Mouse (Mus musculus) erythroblast, embryonic 14.5 days (primary cell): Measurements from ENCODE around the gene Tnfsf12. TPM values are rescaled to one million over a fixed set of nuclear protein-coding genes. Genes with fewer than 3 reads are reported as not detected.
"Not testable (repeated sequence)": the region's sequence is repeated elsewhere in the genome, so short reads cannot be mapped to it uniquely, and the experiment has no call there.

ENCODE experiments used
- H3K27me3 ChIP-seq: 2 replicates; pipeline ENCODE4 v1.6.1; 2012; ENCODE audit warnings: inconsistent platforms; ENCODE audit not compliant: control insufficient read depth
- H3K36me3 ChIP-seq: 2 replicates; pipeline ENCODE4 v1.6.1; 2012; ENCODE audit warnings: mild to moderate bottlenecking, inconsistent platforms; ENCODE audit not compliant: control insufficient read depth
- H3K4me1 ChIP-seq: 2 replicates; pipeline ENCODE4 v1.6.1; 2012; ENCODE audit warnings: inconsistent platforms; ENCODE audit not compliant: control insufficient read depth
- H3K4me3 ChIP-seq: replicated peaks from 2 replicates; pipeline ENCODE3; 2012; ENCODE audit warnings: moderate library complexity, mild to moderate bottlenecking, inconsistent platforms
- H3K9me3 ChIP-seq: 2 replicates; pipeline ENCODE4 v1.6.1; 2012; ENCODE audit warnings: low read length, inconsistent platforms, mixed read lengths; ENCODE audit not compliant: control insufficient read depth
- GATA1 ChIP-seq: IDR thresholded peaks from 2 replicates; pipeline ENCODE4 v1.6.1; 2012; ENCODE audit warnings: low read length, inconsistent platforms, mixed read lengths
- TAL1 ChIP-seq: IDR thresholded peaks from 3 replicates; pipeline ENCODE4 v1.6.1; 2012; ENCODE audit warnings: low read length, inconsistent platforms, mixed read lengths
- polyA plus RNA-seq: library from polyadenylated mRNA; stranded (reverse); fragments of >175 nt; gene quantifications from 2 replicates; pipeline ENCODE4 v1.2.3, GENCODE M21; 2012

Tnfsf12 gene
- polyA plus RNA-seq, 1 experiment: 0.02 TPM

- no peak overlapping the region for H3K4me3 ChIP-seq
- no peak for TF ChIP-seq GATA1
- TF ChIP-seq TAL1: no peak
- peaks cover 37% of the 10 kb centered on the region for H3K4me1 ChIP-seq
- no peaks in the 10 kb centered on the region for H3K27me3 ChIP-seq
- no peaks in the 10 kb centered on the region for H3K9me3 ChIP-seq
- H3K36me3 ChIP-seq: no peaks in the 10 kb centered on the region
Measured at GRCm38 (mm10) chr11:69707873-69708381, 12.3 kb upstream of the Tnfsf12 start.

GRCm38 (mm10) chr11:69707480-69707847 lies 11.8 kb upstream of the Tnfsf12 start:
- peaks cover 37% of the 10 kb centered on the region for H3K4me1 ChIP-seq

GRCm38 (mm10) chr11:69706775-69707479 lies 11.3 kb upstream of the Tnfsf12 start:
- TF ChIP-seq TAL1 (no peak), GATA1 (no peak)
- H3K4me1 ChIP-seq: peaks cover 37% of the 10 kb centered on the region
- H3K27me3 ChIP-seq: no peaks in the 10 kb centered on the region
- no peak overlapping the region for H3K4me3 ChIP-seq
- no peaks in the 10 kb centered on the region for H3K36me3 ChIP-seq
- no peaks in the 10 kb centered on the region for H3K9me3 ChIP-seq

More at GRCm38 (mm10) chr11:69707480-69707847, 11.8 kb upstream of the Tnfsf12 start:
- H3K9me3 ChIP-seq: no peaks in the 10 kb centered on the region
- H3K4me3 ChIP-seq: no peak overlapping the region
- H3K36me3 ChIP-seq: no peaks in the 10 kb centered on the region
- TF ChIP-seq TAL1 (no peak), GATA1 (no peak)
- H3K27me3 ChIP-seq: no peaks in the 10 kb centered on the region

- H3K4me1 ChIP-seq: peaks cover 23% of the 10 kb centered on the region
- no peak overlapping the region for H3K4me3 ChIP-seq
- H3K36me3 ChIP-seq: no peaks in the 10 kb centered on the region
- TF ChIP-seq TAL1: no peak
- no peak for TF ChIP-seq GATA1
- H3K9me3 ChIP-seq: no peaks in the 10 kb centered on the region
- H3K27me3 ChIP-seq: no peaks in the 10 kb centered on the region
Measured at GRCm38 (mm10) chr11:69704613-69705010, 9.0 kb upstream of the Tnfsf12 start.

DNA sequence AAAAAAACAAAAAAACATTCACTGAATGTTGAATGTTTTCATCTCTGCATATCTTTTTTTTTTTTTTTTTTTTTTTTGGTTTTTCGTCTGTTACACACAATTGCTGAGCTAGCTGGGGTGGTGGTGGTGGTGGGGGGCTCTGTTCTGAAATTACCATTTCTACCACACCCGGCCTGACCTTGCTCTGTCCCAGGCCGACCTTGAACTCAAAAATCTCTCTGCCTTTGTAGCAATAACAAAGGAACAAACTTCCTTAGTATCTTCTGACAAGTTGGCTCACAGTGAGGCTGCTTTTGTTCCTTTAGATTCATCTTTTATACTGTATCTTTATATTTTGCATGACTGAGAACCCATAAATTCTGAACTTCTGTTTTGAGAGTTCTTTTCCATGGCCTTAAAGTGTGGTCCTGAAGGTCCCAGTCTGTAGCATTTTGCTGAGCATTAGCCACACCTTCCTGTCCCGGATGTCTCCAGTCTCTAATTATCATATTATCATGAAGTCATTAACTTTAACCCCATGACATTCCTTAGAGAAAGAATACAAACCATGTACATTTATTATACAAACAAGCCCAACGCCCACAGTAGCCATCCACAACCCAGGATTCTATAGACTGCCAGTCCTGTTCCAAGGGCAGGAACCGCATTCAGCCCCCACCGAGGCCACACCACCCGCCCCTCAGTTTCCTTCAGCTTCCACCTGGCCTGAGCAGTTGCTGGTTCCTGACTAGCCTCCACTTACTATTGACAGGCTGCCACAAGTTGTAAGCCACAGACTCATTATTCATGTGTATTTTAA lies 8.4 kb upstream of the Tnfsf12 start:
- H3K4me3 ChIP-seq: no peak overlapping the region
- H3K9me3 ChIP-seq: no peaks in the 10 kb centered on the region
- no peaks in the 10 kb centered on the region for H3K36me3 ChIP-seq
- H3K4me1 ChIP-seq: peaks cover 19% of the 10 kb centered on the region
- TF ChIP-seq TAL1 (no peak), GATA1 (no peak)
- no peaks in the 10 kb centered on the region for H3K27me3 ChIP-seq

- H3K27me3 ChIP-seq, H3K36me3 ChIP-seq, H3K4me3 ChIP-seq, H3K9me3 ChIP-seq: not testable (repeated sequence)
- H3K4me1 ChIP-seq: peaks cover 17% of the 10 kb centered on the region
Measured at GRCm38 (mm10) chr11:69703381-69703780, 7.7 kb upstream of the Tnfsf12 start.

DNA sequence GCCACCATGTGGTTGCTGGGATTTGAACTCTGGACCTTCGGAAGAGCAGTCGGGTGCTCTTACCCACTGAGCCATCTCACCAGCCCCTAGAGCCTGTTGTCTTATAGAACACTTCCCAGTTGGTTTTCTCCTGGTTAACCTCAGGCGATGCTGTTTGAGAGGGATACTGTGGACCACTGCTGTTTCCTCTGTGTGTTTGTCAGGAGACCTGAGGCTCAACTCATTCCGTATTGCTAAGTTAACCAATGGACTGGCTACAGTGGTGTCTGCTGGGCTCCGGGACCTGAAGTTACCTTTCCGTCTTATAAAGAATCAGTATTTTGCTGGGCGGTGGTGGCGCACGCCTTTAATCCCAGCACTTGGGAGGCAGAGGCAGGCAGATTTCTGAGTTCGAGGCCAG lies 7.2 kb upstream of the Tnfsf12 start:
- H3K27me3 ChIP-seq, H3K4me3 ChIP-seq, H3K36me3 ChIP-seq, H3K9me3 ChIP-seq: not testable (repeated sequence)
- peaks cover 17% of the 10 kb centered on the region for H3K4me1 ChIP-seq

DNA sequence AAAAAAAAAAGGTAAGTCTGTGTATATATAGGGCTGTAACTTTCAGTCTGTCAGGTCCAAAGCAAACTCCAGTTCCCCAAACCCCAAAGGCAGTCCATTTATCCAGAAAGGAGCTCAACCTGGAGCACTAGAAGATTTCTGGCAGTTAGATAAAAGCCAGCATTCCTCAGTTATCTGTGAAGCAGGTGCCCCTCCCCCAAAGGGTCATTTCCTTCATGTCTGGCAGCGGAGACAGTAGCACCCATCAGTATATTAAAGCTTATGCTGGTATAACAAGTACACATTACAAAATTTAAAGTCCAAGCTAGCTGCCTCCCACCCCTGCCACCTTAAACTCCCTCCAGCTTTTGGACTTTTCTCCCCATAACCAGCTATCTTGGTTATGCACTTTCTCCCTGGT lies 3.9 kb upstream of the Tnfsf12 start:
- TF ChIP-seq GATA1: no peak
- no peak for TF ChIP-seq TAL1
- Histone ChIP-seq H3K27me3 (peaks cover 13% of the 10 kb centered on the region), H3K36me3 (no peaks in the 10 kb centered on the region), H3K4me1 (peaks cover 20% of the 10 kb centered on the region), H3K9me3 (peaks cover 3% of the 10 kb centered on the region; the same call in 1 of the 2 replicates), H3K4me3 (no peak overlapping the region)

DNA sequence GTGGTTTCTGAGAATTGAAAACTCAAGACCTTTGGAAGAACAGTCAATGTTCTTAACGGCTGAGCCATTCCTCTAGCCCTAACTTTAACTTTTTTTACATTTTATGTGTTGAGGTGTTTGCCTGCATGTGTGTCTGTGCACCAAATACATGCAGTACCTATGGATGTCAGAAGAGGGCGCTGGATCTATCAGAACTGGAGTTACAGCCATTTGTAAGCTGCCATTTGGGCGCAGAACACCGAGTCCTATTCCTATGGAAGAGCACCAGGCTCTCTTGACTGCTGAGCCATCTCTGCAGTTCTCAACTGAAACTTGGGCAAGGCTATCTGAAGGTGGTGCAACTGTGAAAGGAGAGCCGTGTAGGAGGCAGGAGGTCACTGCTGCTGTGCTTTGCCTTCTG lies 2.9 kb upstream of the Tnfsf12 start:
- H3K9me3 ChIP-seq: peaks cover 3% of the 10 kb centered on the region; the same call in 1 of the 2 replicates
- H3K4me1 ChIP-seq: peaks cover 20% of the 10 kb centered on the region
- H3K27me3 ChIP-seq: peaks cover 13% of the 10 kb centered on the region
- H3K4me3 ChIP-seq: no peak overlapping the region
- no peaks in the 10 kb centered on the region for H3K36me3 ChIP-seq
- TF ChIP-seq GATA1: no peak

- TF ChIP-seq TAL1 (no peak), GATA1 (no peak)
- Histone ChIP-seq H3K27me3 (peaks cover 16% of the 10 kb centered on the region), H3K9me3 (peaks cover 3% of the 10 kb centered on the region; the same call in 1 of the 2 replicates)
Measured at GRCm38 (mm10) chr11:69697396-69697795, 1.7 kb upstream of the Tnfsf12 start.

More at GRCm38 (mm10) chr11:69697396-69697795, 1.7 kb upstream of the Tnfsf12 start:
- H3K36me3 ChIP-seq: no peaks in the 10 kb centered on the region
- H3K4me1 ChIP-seq: peaks cover 29% of the 10 kb centered on the region
- H3K4me3 ChIP-seq: no peak overlapping the region
